Mouse (Mus musculus) adrenal gland (tissue): ENCODE measurements at regions not wholly inside any gene's neighbourhood (a gene's known extent, or its start where the extent isn't known, plus 50 kb on each side); places are given as distances from the start of the nearest gene placed in this dataset.
"Not testable (repeated sequence)": the region's sequence is repeated elsewhere in the genome, so short reads cannot be mapped to it uniquely, and the experiment has no call there.

Source experiments
- intact Hi-C: fragments of 180-260 bp; cut with DNase I; formaldehyde crosslinking; loops from one replicate; pipeline ENCODE4 v1.15.1; 2025

GRCm38 (mm10) chr3:134330943-134331342, 94.7 kb downstream of the Cxxc4 start:
- intact Hi-C loops = no loop called here

GRCm38 (mm10) chr3:134331499-134332153, 95.3 kb downstream of the Cxxc4 start:
- intact Hi-C loops = no loop called here

GRCm38 (mm10) chr3:134339093-134339695, 102.9 kb downstream of the Cxxc4 start:
- intact Hi-C loops = not testable (repeated sequence)

GRCm38 (mm10) chr3:134365948-134366347, 129.7 kb downstream of the Cxxc4 start:
- intact Hi-C loops = no loop called here

GRCm38 (mm10) chr3:134366761-134367160, 130.5 kb downstream of the Cxxc4 start:
- intact Hi-C loops = no loop called here

- intact Hi-C loops = no loop called here
Measured at GRCm38 (mm10) chr3:134368591-134368990, 132.3 kb downstream of the Cxxc4 start.

- intact Hi-C loops = no loop called here
Measured at GRCm38 (mm10) chr3:134369126-134369525, 132.8 kb downstream of the Cxxc4 start.

GRCm38 (mm10) chr3:134379549-134379948, 143.3 kb downstream of the Cxxc4 start:
- intact Hi-C loops = no loop called here

- intact Hi-C loops = no loop called here
Measured at GRCm38 (mm10) chr3:134390472-134391336, 154.4 kb downstream of the Cxxc4 start.

- intact Hi-C loops = no loop called here
Measured at GRCm38 (mm10) chr3:134400395-134401090, 164.3 kb downstream of the Cxxc4 start.

GRCm38 (mm10) chr3:134415606-134416328, 179.5 kb downstream of the Cxxc4 start:
- intact Hi-C loops = no loop called here

GRCm38 (mm10) chr3:134427633-134428032, 191.3 kb downstream of the Cxxc4 start:
- intact Hi-C loops = no loop called here

- intact Hi-C loops = no loop called here
Measured at GRCm38 (mm10) chr3:134466611-134467010, 230.3 kb downstream of the Cxxc4 start.

- intact Hi-C loops = loop anchor here (10.0 kb wide), 1 partner anchor 612 kb away; no protein-coding TSS in a partner anchor
Measured at GRCm38 (mm10) chr3:134487280-134487679, 251.0 kb downstream of the Cxxc4 start.

- intact Hi-C loops = loop anchor here (10.0 kb wide), 1 partner anchor 615 kb away; no protein-coding TSS in a partner anchor
Measured at GRCm38 (mm10) chr3:134489966-134490543, 253.8 kb downstream of the Cxxc4 start.

GRCm38 (mm10) chr3:134509702-134510101, 273.4 kb downstream of the Cxxc4 start:
- intact Hi-C loops = no loop called here

- intact Hi-C loops = no loop called here
Measured at GRCm38 (mm10) chr3:134525795-134526194, 289.5 kb downstream of the Cxxc4 start.

- intact Hi-C loops = no loop called here
Measured at GRCm38 (mm10) chr3:134560144-134560543, 268.7 kb upstream of the Tacr3 start.

GRCm38 (mm10) chr3:134578759-134579158, 250.0 kb upstream of the Tacr3 start:
- intact Hi-C loops = no loop called here

- intact Hi-C loops = no loop called here
Measured at GRCm38 (mm10) chr3:134588630-134589029, 240.2 kb upstream of the Tacr3 start.
